Mouse (Mus musculus) heart, adult 2 months (tissue): ENCODE data around the gene Fam13a. TPM values are rescaled to one million over a fixed set of nuclear protein-coding genes. Genes with fewer than 3 reads are reported as not detected.
A peak's percentile ranks its signal among the peaks of the same experiment; 100 is the strongest.

Experiments
- DNase-seq, 2 experiments: peaks; one replicate each; pipeline ENCODE4 v3.0.0; 2021
- H3K27ac ChIP-seq: fragments of 200-600 bp; 2 replicates; pipeline ENCODE4 v1.8.1; 2022
- H3K27me3 ChIP-seq: fragments of 200-500 bp; 2 replicates; pipeline ENCODE4 v1.6.1; 2012; ENCODE audit warnings: mild to moderate bottlenecking, low read length, inconsistent platforms, mixed read lengths; ENCODE audit not compliant: control insufficient read depth, insufficient read depth
- H3K36me3 ChIP-seq: fragments of 200-500 bp; 2 replicates; pipeline ENCODE4 v1.6.1; 2012; ENCODE audit warnings: low read length, inconsistent platforms; ENCODE audit not compliant: control insufficient read depth, insufficient read depth
- H3K4me1 ChIP-seq: fragments of 200-500 bp; 2 replicates; pipeline ENCODE4 v1.6.1; 2011; ENCODE audit warnings: low read length; ENCODE audit not compliant: control insufficient read depth, insufficient read depth
- H3K4me3 ChIP-seq: fragments of 200-600 bp; 2 replicates; pipeline ENCODE4 v1.8.1; 2022
- H3K79me2 ChIP-seq: fragments of 200-500 bp; replicated peaks from 2 replicates; pipeline ENCODE4 v1.6.1; 2012; ENCODE audit warnings: mild to moderate bottlenecking, inconsistent platforms, low read length, moderate library complexity, mixed read lengths; ENCODE audit not compliant: control insufficient read depth, insufficient read depth
- H3K9ac ChIP-seq: fragments of 200-500 bp; 2 replicates; pipeline ENCODE4 v1.6.1; 2012; ENCODE audit warnings: low read depth, mild to moderate bottlenecking, control low read depth, inconsistent platforms, low read length, mixed read lengths
- CTCF ChIP-seq: fragments of 200-600 bp; IDR thresholded peaks from 2 replicates; pipeline ENCODE4 v1.8.1; 2022; ENCODE audit warnings: antibody characterized with exemption, mild to moderate bottlenecking, moderate library complexity
- EP300 ChIP-seq: fragments of 200-500 bp; IDR thresholded peaks from 2 replicates; pipeline ENCODE4 v1.6.1; 2011; ENCODE audit warnings: low read depth, low read length, control low read depth; ENCODE audit not compliant: insufficient read depth
- POLR2A ChIP-seq: fragments of 200-500 bp; IDR thresholded peaks from 2 replicates; pipeline ENCODE4 v1.6.1; 2011; ENCODE audit warnings: mild to moderate bottlenecking, low read depth, low read length, control low read depth; ENCODE audit not compliant: insufficient read depth
- WGBS: fragments of 180-500 bp; shearing (Covaris S2); methylation state at CpG from one replicate; pipeline ENCODE4 v1.1.7; 2018; 5-methylcytosine and 5-hydroxymethylcytosine counted together
- intact Hi-C: fragments of 180-260 bp; cut with DNase I; formaldehyde crosslinking; loops from one replicate; pipeline ENCODE4 v1.15.1; 2025
- polyA plus RNA-seq: library from polyadenylated mRNA; depleted of rRNA; stranded (reverse); fragments of >200 nt; gene quantifications from 2 replicates; pipeline ENCODE4 v1.2.3, GENCODE M21; 2012
- total RNA-seq, 2 experiments: library from RNA; stranded (reverse); gene quantifications; 2 replicates each; pipeline ENCODE4 v1.2.3; 2021

The Fam13a gene
- total and polyA plus RNA-seq, 3 experiments: 5.1 to 26.5 (median 16.4) TPM

- no peaks in the 10 kb centered on the region for H3K36me3 ChIP-seq
- WGBS: 20% methylated on average over 3 of the region's 3 CpGs
Measured at GRCm38 (mm10) chr6:59024806-59025205, 457 bp upstream of the Fam13a start.

GRCm38 (mm10) chr6:59023455-59024163, 740 bp downstream of the Fam13a start:
- H3K79me2 ChIP-seq: no peaks in the 10 kb centered on the region
- DNase-seq: no peak
- H3K27me3 ChIP-seq: no peaks in the 10 kb centered on the region
- TF ChIP-seq EP300 (no peak), POLR2A (no peak), CTCF (no peak)
- H3K9ac ChIP-seq: peak overlapping the region; percentile 74
- peaks cover 3% of the 10 kb centered on the region; the same call in 1 of the 2 replicates for H3K4me1 ChIP-seq
- H3K27ac ChIP-seq: peak overlapping the region; percentile 80
- no peaks in the 10 kb centered on the region for H3K36me3 ChIP-seq
- H3K4me3 ChIP-seq: peak overlapping the region; percentile 57
- intact Hi-C loops: no loop called here
- WGBS: 37% methylated on average over 6 of the region's 6 CpGs

More at GRCm38 (mm10) chr6:59024806-59025205, 457 bp upstream of the Fam13a start:
- no peak overlapping the region for H3K9ac ChIP-seq
- intact Hi-C loops: no loop called here
- peak overlapping the region; percentile 80 for H3K27ac ChIP-seq
- peaks cover 3% of the 10 kb centered on the region; the same call in 1 of the 2 replicates for H3K4me1 ChIP-seq
- no peak for DNase-seq
- H3K79me2 ChIP-seq: no peaks in the 10 kb centered on the region
- no peak for TF ChIP-seq CTCF
- TF ChIP-seq POLR2A: no peak; the same call in 1 of the 2 replicates
- no peak for TF ChIP-seq EP300
- H3K4me3 ChIP-seq: peak overlapping the region; percentile 57
- no peaks in the 10 kb centered on the region for H3K27me3 ChIP-seq

DNA sequence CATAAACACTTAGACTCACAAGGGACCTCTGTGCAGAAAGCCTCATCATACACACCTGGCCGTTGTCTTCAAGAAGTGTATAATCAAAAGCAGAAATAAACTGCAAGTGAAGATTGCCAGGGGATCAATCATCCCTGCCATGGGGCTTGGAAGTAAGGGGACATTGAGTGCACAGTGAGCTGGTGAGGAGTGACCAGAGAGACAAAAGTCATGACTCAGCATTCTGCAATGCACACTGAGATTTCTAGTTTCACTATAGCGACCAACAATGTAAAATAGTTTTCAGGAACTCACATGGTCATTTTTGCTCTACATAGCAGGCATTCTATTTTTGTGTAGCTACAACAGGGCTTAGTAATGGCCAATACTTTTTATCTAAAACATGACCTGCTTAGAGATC, 1.7 kb downstream of the Fam13a start:
- TF ChIP-seq CTCF (no peak), POLR2A (no peak), EP300 (no peak)
- no peak for DNase-seq
- no peaks in the 10 kb centered on the region for H3K36me3 ChIP-seq
- H3K27me3 ChIP-seq: no peaks in the 10 kb centered on the region
- 56% methylated on average over 2 of the region's 2 CpGs for WGBS
- H3K27ac ChIP-seq: peak overlapping the region; percentile 80
- intact Hi-C loops: no loop called here
- H3K4me3 ChIP-seq: peak overlapping the region; percentile 57
- no peaks in the 10 kb centered on the region for H3K79me2 ChIP-seq
- no peak overlapping the region for H3K9ac ChIP-seq
- peaks cover 3% of the 10 kb centered on the region; the same call in 1 of the 2 replicates for H3K4me1 ChIP-seq

GRCm38 (mm10) chr6:59020346-59020745, 4.0 kb downstream of the Fam13a start:
- Histone ChIP-seq H3K9ac (no peak overlapping the region), H3K4me3 (no peak overlapping the region), H3K79me2 (no peaks in the 10 kb centered on the region), H3K36me3 (no peaks in the 10 kb centered on the region), H3K4me1 (peaks cover 3% of the 10 kb centered on the region; the same call in 1 of the 2 replicates), H3K27me3 (no peaks in the 10 kb centered on the region), H3K27ac (no peak overlapping the region)
- no peak for DNase-seq
- intact Hi-C loops: loop anchor here (2.0 kb wide), 1 partner anchor 160 kb away; no protein-coding TSS in a partner anchor
- TF ChIP-seq CTCF (peak; percentile 70), EP300 (no peak)
- 74% methylated on average over 2 of the region's 2 CpGs for WGBS

DNA sequence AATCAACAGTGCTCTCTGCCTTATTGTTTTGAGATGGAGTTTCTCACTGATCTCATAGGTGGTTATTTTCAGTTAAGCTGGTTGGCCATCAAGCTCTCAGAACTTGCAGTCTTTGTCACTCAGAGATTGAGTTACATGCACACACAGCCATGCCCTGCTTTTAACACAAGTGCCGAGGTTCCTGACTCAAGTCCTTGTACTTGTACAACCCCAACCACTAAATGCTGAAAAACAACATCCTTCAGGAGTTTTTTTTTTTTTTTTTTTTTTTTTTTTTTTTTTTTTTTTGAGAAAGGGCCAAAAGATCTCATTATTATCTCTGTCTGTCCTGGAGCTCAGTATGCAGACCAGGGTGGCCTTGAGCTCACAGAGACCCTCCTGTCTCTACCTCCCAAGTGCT, 4.5 kb downstream of the Fam13a start:
- Histone ChIP-seq H3K4me3 (no peak overlapping the region), H3K27ac (no peak overlapping the region), H3K9ac (no peak overlapping the region), H3K4me1 (peaks cover 3% of the 10 kb centered on the region; the same call in 1 of the 2 replicates), H3K79me2 (no peaks in the 10 kb centered on the region), H3K36me3 (no peaks in the 10 kb centered on the region), H3K27me3 (no peaks in the 10 kb centered on the region)
- 31% methylated on average over 1 of the region's 1 CpGs for WGBS
- no peak for DNase-seq
- TF ChIP-seq EP300 (no peak), POLR2A (no peak), CTCF (no peak)
- intact Hi-C loops: loop anchor here (2.0 kb wide), 1 partner anchor 161 kb away; no protein-coding TSS in a partner anchor

GRCm38 (mm10) chr6:59016336-59016832, 8.0 kb downstream of the Fam13a start:
- TF ChIP-seq POLR2A: no peak
- TF ChIP-seq EP300: no peak
- TF ChIP-seq CTCF: no peak
- H3K27ac ChIP-seq: no peak overlapping the region
- H3K9ac ChIP-seq: no peak overlapping the region
- peaks cover 1% of the 10 kb centered on the region; the same call in 1 of the 2 replicates for H3K4me1 ChIP-seq
- WGBS: 68% methylated on average over 1 of the region's 1 CpGs
- no peak overlapping the region for H3K4me3 ChIP-seq
- DNase-seq: no peak
- no peaks in the 10 kb centered on the region; the same call in 1 of the 2 replicates for H3K36me3 ChIP-seq
- no peaks in the 10 kb centered on the region for H3K79me2 ChIP-seq
- no peaks in the 10 kb centered on the region for H3K27me3 ChIP-seq
- intact Hi-C loops: no loop called here
